Mouse (Mus musculus) heart, postnatal 0 days (tissue): ENCODE data around the gene Gm6351. TPM values are rescaled to one million over a fixed set of nuclear protein-coding genes. Genes with fewer than 3 reads are reported as not detected.
"Not testable (repeated sequence)": the region's sequence is repeated elsewhere in the genome, so short reads cannot be mapped to it uniquely, and the experiment has no call there.

Source experiments
- ATAC-seq: fragments of 200-750 bp; cut with Nextera tagmentation; 2 replicates; pipeline ENCODE4 v1.8.0; 2017; ENCODE audit warnings: low read depth, moderate number of reproducible peaks, moderate library complexity; ENCODE audit not compliant: insufficient read depth
- DNase-seq: peaks from one replicate; pipeline ENCODE4 v3.0.0-alpha.2; 2016; ENCODE audit warnings: low spot score
- H3K27ac ChIP-seq: fragments of 300-500 bp; sonication (generic); 2 replicates; pipeline ENCODE4 v1.5.1; 2014; ENCODE audit warnings: low read depth, mild to moderate bottlenecking
- H3K27me3 ChIP-seq: fragments of 300-500 bp; sonication (generic); 2 replicates; pipeline ENCODE4 v1.6.1; 2014; ENCODE audit warnings: low read length, mixed read lengths; ENCODE audit not compliant: control insufficient read depth, insufficient read depth
- H3K36me3 ChIP-seq: fragments of 300-500 bp; sonication (generic); replicated peaks from 2 replicates; pipeline ENCODE4 v1.6.1; 2014; ENCODE audit warnings: low read length, mixed read lengths; ENCODE audit not compliant: control insufficient read depth, insufficient read depth
- H3K4me1 ChIP-seq: fragments of 300-500 bp; sonication (generic); 2 replicates; pipeline ENCODE4 v1.6.1; 2014; ENCODE audit warnings: antibody characterized with exemption; ENCODE audit not compliant: control insufficient read depth, insufficient read depth
- H3K4me2 ChIP-seq: fragments of 300-500 bp; sonication (generic); 2 replicates; pipeline ENCODE4 v1.6.1; 2014; ENCODE audit warnings: low read depth, mild to moderate bottlenecking, low read length, moderate library complexity
- H3K4me3 ChIP-seq: fragments of 300-500 bp; sonication (generic); 2 replicates; pipeline ENCODE4 v1.5.1; 2014; ENCODE audit warnings: low read depth, low read length
- H3K9ac ChIP-seq: fragments of 300-500 bp; sonication (generic); replicated peaks from 2 replicates; pipeline ENCODE4 v1.6.1; 2014; ENCODE audit warnings: low read depth, low read length, mixed read lengths
- H3K9me3 ChIP-seq: fragments of 300-500 bp; sonication (generic); replicated peaks from 2 replicates; pipeline ENCODE4 v1.6.1; 2016; ENCODE audit warnings: low read length; ENCODE audit not compliant: control insufficient read depth
- WGBS: fragments of 180-500 bp; shearing (Covaris S2); extraction: QIAGEN DNeasy Blood & Tissue Kit; methylation state at CpG from one replicate; pipeline ENCODE4 v1.1.7; 2014; 5-methylcytosine and 5-hydroxymethylcytosine counted together
- polyA plus RNA-seq: library from polyadenylated mRNA; unstranded; fragments of >200 nt; fragmentation: Nextera tagmentation; extraction: Ambion mirVana; gene quantifications from 2 replicates; pipeline ENCODE4 v1.2.1, GENCODE M21; 2015
- total RNA-seq: library from RNA; depleted of rRNA; stranded (reverse); fragments of >200 nt; gene quantifications from 2 replicates; pipeline ENCODE4 v1.2.3, GENCODE M21; 2014; ENCODE audit warnings: low replicate concordance; rRNA removed

The Gm6351 gene
- not detected in 2 replicates for total RNA-seq
- not detected in 2 replicates for polyA plus RNA-seq

GRCm38 (mm10) chr5:94076085-94076484 is at the start of gene Gm6351:
Gene Gm6351, plus strand, starts transcription at chr5:94076385.
- no CpG with 5 or more reads among the region's 3 CpGs for WGBS
- H3K4me2 ChIP-seq, H3K27me3 ChIP-seq, H3K4me1 ChIP-seq, H3K4me3 ChIP-seq, H3K27ac ChIP-seq, DNase-seq, H3K9ac ChIP-seq, H3K9me3 ChIP-seq, ATAC-seq, H3K36me3 ChIP-seq: not testable (repeated sequence)

GRCm38 (mm10) chr5:94070445-94070844 is 5.7 kb upstream of the Gm6351 start, which contains the start of gene BC061212:
Gene BC061212, minus strand, starts transcription at chr5:94070545.
- H3K4me2 ChIP-seq, H3K9me3 ChIP-seq, H3K36me3 ChIP-seq, H3K4me1 ChIP-seq, H3K27me3 ChIP-seq, H3K4me3 ChIP-seq, H3K9ac ChIP-seq, ATAC-seq, H3K27ac ChIP-seq, DNase-seq: not testable (repeated sequence)
- WGBS: no CpG with 5 or more reads among the region's 1 CpGs

Other genes starting within 250 kb of the Gm6351 start
- not detected in 2 replicates for gene Gm7792, start 232.6 kb upstream of the Gm6351 start, total RNA-seq
- not detected in 2 replicates for gene Gm7792, start 232.6 kb upstream of the Gm6351 start, polyA plus RNA-seq
- not detected in 2 replicates for gene Gm16429, start 147.3 kb upstream of the Gm6351 start, total RNA-seq
- gene Gm16429, start 147.3 kb upstream of the Gm6351 start, polyA plus RNA-seq: not detected in 2 replicates
- not detected in 2 replicates for gene BC061212, start 5.8 kb upstream of the Gm6351 start, total RNA-seq
- gene BC061212, start 5.8 kb upstream of the Gm6351 start, polyA plus RNA-seq: not detected in 2 replicates
- gene Gm3106, start 141.6 kb downstream of the Gm6351 start, total RNA-seq: not detected in 2 replicates
- gene Gm3106, start 141.6 kb downstream of the Gm6351 start, polyA plus RNA-seq: not detected in 2 replicates
- gene A430089I19Rik, start 230.4 kb downstream of the Gm6351 start, total RNA-seq: not detected in 2 replicates
- gene A430089I19Rik, start 230.4 kb downstream of the Gm6351 start, polyA plus RNA-seq: not detected in 2 replicates
- not detected in 2 replicates for gene Gm6502, start 238.1 kb downstream of the Gm6351 start, total RNA-seq
- not detected in 2 replicates for gene Gm6502, start 238.1 kb downstream of the Gm6351 start, polyA plus RNA-seq